Mouse (Mus musculus) liver, adult 2 months (tissue): Measurements from ENCODE around the gene Prpsap1.

Experiments used
- CTCF ChIP-seq: fragments of 200-500 bp; IDR thresholded peaks from 2 replicates; pipeline ENCODE4 v1.5.1; 2011; ENCODE audit warnings: low read depth, low read length, control low read depth
- POLR2A ChIP-seq: fragments of 200-500 bp; IDR thresholded peaks from 2 replicates; pipeline ENCODE4 v1.6.1; 2011; ENCODE audit warnings: low read length, control low read depth; ENCODE audit not compliant: insufficient read depth; ENCODE audit errors: extremely low read depth

GRCm38 (mm10) chr11:116518482-116518881, 24.5 kb upstream of the Prpsap1 start:
- TF ChIP-seq CTCF (no peak), POLR2A (no peak)
